Mouse (Mus musculus) midbrain, embryonic 10.5 days (tissue): ENCODE measurements at regions not wholly inside any gene's neighbourhood (a gene's known extent, or its start where the extent isn't known, plus 50 kb on each side); places are given as distances from the start of the nearest gene placed in this dataset.
"Not testable (repeated sequence)": the region's sequence is repeated elsewhere in the genome, so short reads cannot be mapped to it uniquely, and the experiment has no call there.

Experiments
- DNase-seq: peaks from one replicate; pipeline ENCODE4 v3.0.0-alpha.2; 2017; ENCODE audit warnings: low spot score
- H3K27ac ChIP-seq: fragments of 300-500 bp; sonication (generic); replicated peaks from 2 replicates; pipeline ENCODE4 v1.5.1; 2016; ENCODE audit warnings: mild to moderate bottlenecking
- H3K27me3 ChIP-seq: fragments of 300-500 bp; sonication (generic); 2 replicates; pipeline ENCODE4 v1.6.1; 2016; ENCODE audit warnings: low read depth, mild to moderate bottlenecking; ENCODE audit not compliant: poor library complexity, severe bottlenecking
- H3K36me3 ChIP-seq: fragments of 300-500 bp; sonication (generic); 2 replicates; pipeline ENCODE4 v1.6.1; 2016; ENCODE audit warnings: mild to moderate bottlenecking, moderate library complexity
- H3K4me1 ChIP-seq: fragments of 300-500 bp; sonication (generic); 2 replicates; pipeline ENCODE4 v1.6.1; 2016
- H3K4me3 ChIP-seq: fragments of 300-500 bp; sonication (generic); 2 replicates; pipeline ENCODE4 v1.5.1; 2016; ENCODE audit warnings: mild to moderate bottlenecking, moderate library complexity
- H3K9me3 ChIP-seq: fragments of 300-500 bp; sonication (generic); replicated peaks from 2 replicates; pipeline ENCODE4 v1.6.1; 2016; ENCODE audit warnings: mild to moderate bottlenecking
- WGBS: fragments of 180-500 bp; shearing (Covaris S2); methylation state at CpG from one replicate; pipeline ENCODE4 v1.1.7; 2016; 5-methylcytosine and 5-hydroxymethylcytosine counted together

DNA sequence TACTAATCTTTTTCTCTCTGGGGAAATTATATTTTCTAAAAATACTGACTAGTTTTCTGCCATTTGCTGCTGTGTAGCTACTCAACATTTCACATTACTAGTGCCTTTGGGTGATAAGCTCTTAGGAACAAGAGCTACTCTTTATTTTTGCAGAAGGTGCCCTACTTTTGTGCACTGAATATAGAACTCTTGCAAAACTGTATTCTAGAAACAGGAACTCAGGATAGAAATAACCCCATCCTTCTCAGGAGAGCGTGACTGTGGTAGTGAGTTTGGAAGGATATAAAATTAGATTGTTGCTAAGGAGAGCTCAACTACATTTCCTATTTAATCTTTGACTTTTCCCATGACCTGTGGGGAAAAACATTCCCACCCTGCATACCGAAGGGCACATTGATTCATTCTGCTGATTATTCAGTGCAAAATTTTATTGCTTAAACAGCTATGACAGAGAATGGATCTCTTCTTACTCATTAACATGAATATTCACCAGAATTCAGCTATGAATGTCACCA, 408.0 kb upstream of the Nrsn1 start:
- WGBS = 92% methylated on average over 2 of the region's 2 CpGs
- 0 out of 2 replicates have a peak, but pooled peaks cover 5% of the 10 kb centered on the region for H3K9me3 ChIP-seq

DNA sequence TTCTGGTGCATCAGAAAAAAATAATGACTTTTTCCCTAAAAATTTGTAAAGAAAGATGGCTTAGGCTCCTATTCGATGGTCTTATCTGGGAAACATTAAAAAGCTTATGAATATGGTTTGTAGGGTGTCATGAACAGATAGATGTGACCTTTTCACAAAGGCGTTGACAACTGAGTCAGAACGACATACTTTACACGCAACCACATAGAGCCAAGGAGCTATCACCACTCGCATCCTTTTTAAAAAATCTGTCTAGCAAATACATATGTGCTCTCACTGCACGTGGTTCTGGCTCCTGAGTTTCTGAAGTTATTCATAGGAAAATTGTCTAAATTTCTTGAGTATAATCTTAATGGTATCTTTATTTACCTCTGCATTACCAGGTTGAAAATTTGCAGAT, 404.9 kb upstream of the Nrsn1 start:
- no peaks in the 10 kb centered on the region for H3K9me3 ChIP-seq
- H3K27ac ChIP-seq = no peak overlapping the region
- H3K4me1 ChIP-seq = no peaks in the 10 kb centered on the region
- DNase-seq = no peak
- 93% methylated on average over 6 of the region's 6 CpGs for WGBS
- H3K27me3 ChIP-seq = no peaks in the 10 kb centered on the region
- H3K36me3 ChIP-seq = no peaks in the 10 kb centered on the region
- no peak overlapping the region for H3K4me3 ChIP-seq

More for the DNA sequence above, 408.0 kb upstream of the Nrsn1 start:
- Histone ChIP-seq H3K27ac (no peak overlapping the region), H3K27me3 (no peaks in the 10 kb centered on the region), H3K4me1 (no peaks in the 10 kb centered on the region), H3K4me3 (no peak overlapping the region), H3K36me3 (no peaks in the 10 kb centered on the region)
- DNase-seq = no peak

DNA sequence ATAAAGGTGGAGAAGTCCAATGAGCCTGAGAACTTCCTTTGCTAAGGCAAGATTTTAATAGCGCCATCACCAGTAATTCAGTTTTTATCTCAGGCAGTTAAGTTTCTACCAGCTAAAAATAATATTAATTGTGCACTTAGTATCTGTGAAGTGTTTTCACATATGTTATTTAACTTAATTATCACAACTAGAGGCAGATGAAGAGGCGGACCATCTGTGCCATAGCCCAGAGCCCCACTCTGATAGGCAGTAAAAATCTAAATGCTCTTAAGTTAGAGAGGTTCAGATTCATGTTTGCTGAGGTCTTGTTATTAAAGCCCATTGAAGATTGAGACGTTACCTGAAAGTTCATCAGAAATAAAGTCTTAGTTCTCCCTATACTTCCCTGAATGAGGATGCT, 395.7 kb upstream of the Nrsn1 start:
- Histone ChIP-seq H3K27ac (no peak overlapping the region), H3K9me3 (no peaks in the 10 kb centered on the region), H3K4me1 (no peaks in the 10 kb centered on the region), H3K4me3 (no peak overlapping the region), H3K27me3 (no peaks in the 10 kb centered on the region), H3K36me3 (no peaks in the 10 kb centered on the region)
- no peak for DNase-seq
- 88% methylated on average over 3 of the region's 3 CpGs for WGBS

DNA sequence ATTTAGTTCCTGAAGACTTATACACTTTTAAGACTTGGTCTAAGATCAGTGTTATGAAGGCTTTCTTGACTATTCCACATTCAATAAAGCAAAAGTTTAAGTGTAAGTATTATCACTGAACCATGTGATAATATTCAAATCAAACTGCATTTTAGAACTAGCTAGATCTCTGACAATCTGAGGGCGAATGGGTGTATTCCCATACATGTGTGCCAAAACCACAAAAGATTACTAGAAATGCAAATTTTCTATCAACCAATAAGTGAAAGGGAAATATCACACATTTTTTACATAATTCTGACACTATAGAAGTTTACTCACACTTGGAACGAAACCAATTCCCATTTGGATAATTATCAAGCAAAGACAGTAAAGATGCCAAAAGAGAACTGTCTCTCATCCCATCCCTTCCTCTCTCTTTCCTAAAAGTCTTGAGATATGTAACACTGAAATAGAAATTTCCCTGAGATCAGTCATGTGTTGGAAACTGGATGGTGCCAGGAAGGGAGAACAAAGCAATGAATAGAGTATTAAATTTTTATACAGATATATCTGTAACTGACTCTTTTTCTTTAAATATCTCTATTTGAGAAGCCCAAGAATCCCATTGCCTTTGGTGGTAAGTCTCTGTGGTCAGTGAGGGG, 394.8 kb upstream of the Nrsn1 start:
- H3K9me3 ChIP-seq = no peaks in the 10 kb centered on the region
- no peaks in the 10 kb centered on the region for H3K36me3 ChIP-seq
- H3K27ac ChIP-seq = no peak overlapping the region
- 79% methylated on average over 2 of the region's 2 CpGs for WGBS
- no peak for DNase-seq
- H3K4me3 ChIP-seq = no peak overlapping the region
- H3K4me1 ChIP-seq = no peaks in the 10 kb centered on the region
- no peaks in the 10 kb centered on the region for H3K27me3 ChIP-seq

DNA sequence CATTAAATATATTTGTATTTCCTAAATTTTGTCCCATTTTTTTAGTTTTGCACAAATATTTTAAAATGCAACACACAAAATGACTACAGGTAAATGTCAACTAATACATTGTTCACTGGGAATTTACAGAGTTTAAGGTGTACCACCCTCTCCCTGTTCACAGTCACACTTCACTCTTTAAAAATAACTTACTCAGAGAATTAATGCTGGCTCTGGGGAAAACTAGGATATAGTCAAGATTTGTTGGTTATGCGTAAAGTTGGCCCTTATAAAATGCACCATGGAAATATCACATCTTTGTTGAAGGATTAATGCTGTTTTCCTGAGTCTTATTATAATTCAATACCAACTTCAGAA, 378.1 kb upstream of the Nrsn1 start:
- Histone ChIP-seq H3K9me3 (no peaks in the 10 kb centered on the region; the same call in 1 of the 2 replicates), H3K27ac (no peak overlapping the region), H3K27me3 (no peaks in the 10 kb centered on the region), H3K36me3 (no peaks in the 10 kb centered on the region), H3K4me3 (no peak overlapping the region), H3K4me1 (no peaks in the 10 kb centered on the region)
- DNase-seq = no peak
- WGBS = 93% methylated on average over 1 of the region's 1 CpGs

- no peaks in the 10 kb centered on the region for H3K36me3 ChIP-seq
- DNase-seq = no peak
- H3K4me1 ChIP-seq = no peaks in the 10 kb centered on the region
- no peaks in the 10 kb centered on the region for H3K9me3 ChIP-seq
- 80% methylated on average over 3 of the region's 3 CpGs for WGBS
- H3K4me3 ChIP-seq = no peak overlapping the region
- no peak overlapping the region for H3K27ac ChIP-seq
- no peaks in the 10 kb centered on the region for H3K27me3 ChIP-seq
Observed at GRCm38 (mm10) chr13:25647711-25648429, 377.6 kb upstream of the Nrsn1 start.

DNA sequence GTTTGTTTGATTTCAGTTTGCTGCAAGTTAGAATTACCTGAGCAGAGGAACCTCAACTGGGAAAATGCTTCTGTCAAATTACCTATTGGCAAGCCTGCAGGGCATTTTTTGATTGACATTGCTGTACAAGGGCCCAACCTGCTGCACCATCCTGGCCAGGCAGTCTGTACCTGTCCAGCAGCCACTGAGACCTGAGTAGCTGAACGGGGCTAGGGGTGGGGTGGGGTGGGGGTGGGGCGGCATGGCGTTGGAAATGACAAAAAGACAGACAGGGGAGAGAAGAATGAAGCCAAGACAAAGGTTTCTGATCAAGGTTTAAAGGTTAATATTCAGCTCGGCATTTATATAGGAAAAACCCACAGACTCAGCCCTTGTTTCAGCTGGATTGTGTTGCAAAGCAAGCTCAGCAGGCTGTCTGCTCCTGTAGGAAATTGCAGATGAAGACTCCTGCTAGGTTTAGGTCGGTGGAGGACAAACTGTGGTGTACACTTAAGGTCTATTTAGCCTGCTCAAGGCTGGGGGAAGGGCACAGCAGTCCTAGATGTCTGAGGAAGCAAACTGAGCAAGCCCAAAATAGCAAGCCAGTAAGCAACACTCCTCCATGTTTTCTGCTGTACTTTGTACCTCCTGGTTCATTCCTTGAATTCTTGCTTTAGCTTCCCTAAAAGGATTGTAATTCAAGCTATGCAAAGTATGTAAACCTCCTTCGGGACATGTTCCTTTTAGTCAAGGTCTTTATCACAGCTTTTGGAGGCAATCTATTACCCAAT, 369.4 kb upstream of the Nrsn1 start:
- WGBS = 24% methylated on average over 6 of the region's 6 CpGs
- peak; percentile 12 for DNase-seq
- Histone ChIP-seq H3K4me1 (peaks cover 7% of the 10 kb centered on the region; the same call in 1 of the 2 replicates), H3K27ac (no peak overlapping the region; the same call in 1 of the 2 replicates), H3K4me3 (no peak overlapping the region), H3K36me3 (no peaks in the 10 kb centered on the region), H3K9me3 (no peaks in the 10 kb centered on the region), H3K27me3 (no peaks in the 10 kb centered on the region)

DNA sequence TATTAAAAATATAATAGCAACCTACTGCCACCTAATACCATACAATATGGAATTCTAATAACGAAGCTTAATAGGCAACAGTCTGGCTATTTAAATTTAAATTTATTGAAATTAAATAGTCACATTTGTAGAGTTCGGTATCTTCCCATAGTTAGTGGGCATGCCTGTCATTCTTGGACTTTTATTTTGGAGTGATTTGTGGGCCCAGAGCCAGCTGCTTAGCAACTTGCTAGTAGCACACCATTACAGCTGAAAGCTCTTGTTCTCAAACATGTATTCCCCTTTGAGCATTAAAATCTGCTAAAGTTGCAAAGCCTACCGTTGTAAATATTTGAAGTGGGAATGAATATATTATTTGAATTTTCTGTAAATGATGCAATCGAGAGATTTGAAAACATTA, 359.2 kb upstream of the Nrsn1 start:
- WGBS = 91% methylated on average over 4 of the region's 4 CpGs
- no peak overlapping the region for H3K27ac ChIP-seq
- H3K27me3 ChIP-seq = no peaks in the 10 kb centered on the region
- H3K9me3 ChIP-seq = no peaks in the 10 kb centered on the region
- H3K4me1 ChIP-seq = no peaks in the 10 kb centered on the region
- no peak overlapping the region for H3K4me3 ChIP-seq
- no peaks in the 10 kb centered on the region for H3K36me3 ChIP-seq
- DNase-seq = no peak

DNA sequence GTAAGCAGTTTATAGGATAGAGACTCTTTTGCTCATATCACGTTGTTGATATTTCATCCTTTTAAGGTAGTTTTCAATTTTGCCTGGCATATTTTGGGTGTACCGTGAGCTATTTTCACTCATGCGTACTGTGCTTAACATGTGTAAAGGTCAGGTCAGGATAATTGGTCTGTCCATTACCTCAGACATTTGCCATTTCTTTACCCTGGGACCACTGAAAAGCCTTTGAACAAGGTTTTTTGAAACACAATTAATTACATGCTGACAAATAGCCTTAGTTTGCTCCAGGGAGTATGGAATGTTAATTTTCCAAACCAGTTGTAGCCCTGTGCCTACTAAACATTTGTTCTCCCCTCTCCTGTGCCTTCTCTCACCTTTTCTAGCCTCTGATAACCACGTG, 347.3 kb upstream of the Nrsn1 start:
- no peak overlapping the region for H3K27ac ChIP-seq
- no peaks in the 10 kb centered on the region for H3K27me3 ChIP-seq
- no peaks in the 10 kb centered on the region for H3K4me1 ChIP-seq
- H3K36me3 ChIP-seq = no peaks in the 10 kb centered on the region
- DNase-seq = no peak
- no peak overlapping the region for H3K4me3 ChIP-seq
- WGBS = 68% methylated on average over 4 of the region's 4 CpGs
- no peaks in the 10 kb centered on the region for H3K9me3 ChIP-seq

DNA sequence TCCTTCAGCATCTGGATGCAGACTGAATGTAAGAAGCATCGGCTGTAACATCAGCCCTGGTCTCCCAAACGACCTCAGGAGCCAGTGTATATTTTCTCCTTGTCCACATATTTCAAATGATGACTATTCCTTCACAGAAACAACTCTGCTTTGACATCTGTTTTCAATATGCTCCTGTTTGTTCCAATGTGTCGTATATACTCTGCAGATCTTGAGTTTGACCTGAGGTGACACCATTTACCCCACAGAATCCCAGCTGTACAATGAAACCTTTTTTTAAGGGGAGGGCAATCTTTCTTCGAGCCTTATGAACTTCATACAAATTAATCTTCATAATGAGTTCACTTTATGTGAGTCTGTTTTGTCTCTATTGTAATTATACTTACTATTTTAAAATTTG, 341.7 kb upstream of the Nrsn1 start:
- H3K4me1 ChIP-seq = no peaks in the 10 kb centered on the region
- no peaks in the 10 kb centered on the region for H3K36me3 ChIP-seq
- no peaks in the 10 kb centered on the region for H3K9me3 ChIP-seq
- no peak for DNase-seq
- H3K27ac ChIP-seq = no peak overlapping the region
- 69% methylated on average over 4 of the region's 4 CpGs for WGBS
- no peak overlapping the region for H3K4me3 ChIP-seq
- no peaks in the 10 kb centered on the region for H3K27me3 ChIP-seq

- Histone ChIP-seq H3K27me3 (no peaks in the 10 kb centered on the region), H3K4me3 (no peak overlapping the region), H3K9me3 (no peaks in the 10 kb centered on the region), H3K27ac (no peak overlapping the region), H3K4me1 (no peaks in the 10 kb centered on the region), H3K36me3 (no peaks in the 10 kb centered on the region)
- DNase-seq = no peak
- 89% methylated on average over 4 of the region's 4 CpGs for WGBS
Observed at GRCm38 (mm10) chr13:25609641-25610040, 339.3 kb upstream of the Nrsn1 start.

DNA sequence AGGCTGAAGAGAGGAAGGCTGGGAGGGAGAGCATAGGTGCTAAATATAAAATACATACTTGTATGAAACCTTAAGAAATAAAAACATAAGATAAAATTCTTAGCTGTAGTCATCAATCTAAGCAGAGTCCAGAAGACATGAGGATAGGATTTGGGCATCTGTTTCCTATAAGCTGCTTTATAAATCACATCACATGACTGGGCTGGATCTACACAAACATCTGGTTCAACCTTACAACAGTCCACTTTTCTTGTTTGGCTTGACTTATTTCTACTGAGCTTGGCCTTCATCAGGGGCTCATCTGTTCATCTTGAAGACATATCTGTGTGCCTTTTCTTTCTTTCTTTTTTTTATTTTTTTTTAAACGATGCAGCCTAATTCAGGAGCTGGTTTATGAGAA, 338.9 kb upstream of the Nrsn1 start:
- no peaks in the 10 kb centered on the region for H3K4me1 ChIP-seq
- H3K27ac ChIP-seq = no peak overlapping the region
- H3K36me3 ChIP-seq = no peaks in the 10 kb centered on the region
- 80% methylated on average over 1 of the region's 1 CpGs for WGBS
- H3K27me3 ChIP-seq = no peaks in the 10 kb centered on the region
- DNase-seq = no peak
- H3K4me3 ChIP-seq = no peak overlapping the region
- H3K9me3 ChIP-seq = no peaks in the 10 kb centered on the region

- H3K27me3 ChIP-seq, H3K27ac ChIP-seq, H3K4me1 ChIP-seq, H3K36me3 ChIP-seq, DNase-seq, H3K9me3 ChIP-seq, H3K4me3 ChIP-seq: not testable (repeated sequence)
Observed at GRCm38 (mm10) chr13:25601351-25601750, 331.0 kb upstream of the Nrsn1 start.
